Mouse (Mus musculus) lung, adult 18-20 months (tissue): ENCODE results near the gene Kitl.

Experiments
- DNase-seq, 2 experiments: peaks; one replicate each; pipeline ENCODE4 v3.0.0; 2022; ENCODE audit warnings: mixed read lengths in 2 of 2

Kitl gene

GRCm38 (mm10) chr10:100030980-100031516 lies 15.6 kb downstream of the Kitl start:
- DNase-seq, result peak in 1 of 2 experiments; percentile 27

DNA sequence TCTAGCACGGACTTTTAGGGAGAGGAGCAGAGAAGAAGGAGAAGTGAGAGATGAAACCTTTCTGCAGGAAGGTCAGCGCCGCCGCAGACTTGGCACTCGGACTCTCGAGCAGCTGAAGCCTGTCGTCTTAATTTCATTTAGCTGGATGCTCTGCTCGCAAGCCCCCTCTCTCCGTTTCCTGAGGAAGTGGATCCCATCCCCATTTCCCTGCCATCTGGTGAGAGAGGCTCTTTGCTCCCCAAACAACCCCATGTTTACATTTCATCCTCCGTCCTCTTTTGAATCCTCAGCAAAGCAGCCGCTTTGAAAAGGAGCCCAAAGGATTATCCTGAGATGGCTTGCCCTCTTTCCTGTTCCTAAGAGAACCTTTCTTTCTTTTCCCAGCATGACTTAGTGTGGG lies 16.2 kb downstream of the Kitl start:
- peak in 1 of 2 experiments; percentile 32 for DNase-seq

DNA sequence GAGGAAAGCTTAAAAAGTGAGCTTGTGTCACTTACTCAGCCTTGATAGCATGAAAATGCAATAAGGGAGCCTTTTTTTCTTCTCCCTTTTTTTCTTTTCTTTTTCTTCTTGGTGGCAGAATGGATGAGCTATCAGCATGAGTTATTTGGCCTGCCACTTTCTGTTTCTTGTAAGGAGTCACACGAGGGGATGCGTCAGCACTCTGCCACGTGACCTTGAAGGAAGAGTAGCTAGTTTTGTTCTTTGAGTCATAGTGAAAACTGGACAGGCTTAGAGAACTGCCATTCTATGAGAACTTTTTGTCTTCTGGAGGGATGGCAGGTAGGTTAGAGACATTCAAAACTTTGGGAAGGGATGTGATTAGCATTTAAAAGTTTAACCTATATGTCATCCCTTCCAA lies 17.1 kb downstream of the Kitl start:
- peak in 1 of 2 experiments; percentile 30 for DNase-seq

DNA sequence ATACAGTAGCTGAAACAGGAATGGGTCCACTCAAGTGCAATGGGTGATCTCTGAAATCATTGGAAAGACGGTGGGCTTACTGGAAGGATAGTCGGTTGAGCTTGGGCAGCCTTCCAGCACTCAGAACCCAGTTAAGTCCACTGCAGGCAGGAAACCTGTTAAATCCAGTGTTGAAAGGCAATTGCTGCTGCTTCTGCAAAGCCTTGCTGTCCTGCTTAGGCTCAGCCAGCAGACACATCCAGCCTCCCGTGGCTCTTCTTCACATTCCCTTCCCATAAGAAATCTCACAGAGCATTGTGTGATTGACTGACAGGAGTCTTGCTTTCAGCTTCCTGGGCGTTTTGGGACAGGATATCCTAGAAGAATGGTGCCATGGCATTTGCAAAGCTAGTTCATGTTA lies 20.6 kb downstream of the Kitl start:
- DNase-seq, result no peak

- no peak for DNase-seq
Observed at GRCm38 (mm10) chr10:100038342-100038898, 23.0 kb downstream of the Kitl start.

DNA sequence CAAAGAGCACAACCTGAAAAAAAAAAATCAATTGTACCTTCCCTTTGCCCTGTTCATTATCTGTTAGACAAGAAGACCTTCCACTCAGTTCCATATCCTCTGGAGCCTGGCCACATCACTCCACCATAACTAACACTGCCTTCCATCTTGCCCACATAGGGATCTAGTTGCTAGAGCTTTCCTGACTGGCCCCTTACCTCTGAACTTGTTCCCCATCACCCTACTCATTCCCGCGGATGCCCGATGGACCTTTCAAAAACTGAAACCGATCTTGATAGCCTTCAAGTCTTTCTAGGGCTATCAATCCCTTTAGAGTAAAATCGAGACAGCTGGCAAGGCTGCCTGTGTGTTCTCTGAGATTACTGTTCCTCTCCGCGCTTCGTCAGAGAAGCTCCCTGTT lies 23.6 kb downstream of the Kitl start:
- DNase-seq, result no peak

GRCm38 (mm10) chr10:100043748-100044147 lies 28.3 kb downstream of the Kitl start:
- DNase-seq, result no peak

DNA sequence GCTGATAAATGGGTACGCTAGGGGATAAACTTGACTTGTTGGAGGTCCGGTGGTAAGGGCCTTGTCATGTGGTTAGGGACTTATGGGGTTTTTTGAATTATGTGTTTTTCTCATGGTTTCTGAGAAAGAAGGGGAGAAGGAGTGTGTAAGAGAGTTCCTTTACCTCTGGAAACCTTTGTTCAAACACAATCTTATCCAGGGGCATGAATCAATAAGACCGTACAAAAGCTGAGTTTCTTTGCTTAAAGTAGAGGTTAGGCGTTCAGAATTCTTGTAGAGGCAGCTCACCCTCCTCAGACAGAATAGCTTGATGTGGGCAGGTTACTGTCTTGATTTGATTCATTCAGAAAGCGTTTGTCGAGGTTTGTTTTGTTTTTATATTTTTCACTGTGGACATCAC lies 28.7 kb downstream of the Kitl start:
- DNase-seq, result no peak

DNA sequence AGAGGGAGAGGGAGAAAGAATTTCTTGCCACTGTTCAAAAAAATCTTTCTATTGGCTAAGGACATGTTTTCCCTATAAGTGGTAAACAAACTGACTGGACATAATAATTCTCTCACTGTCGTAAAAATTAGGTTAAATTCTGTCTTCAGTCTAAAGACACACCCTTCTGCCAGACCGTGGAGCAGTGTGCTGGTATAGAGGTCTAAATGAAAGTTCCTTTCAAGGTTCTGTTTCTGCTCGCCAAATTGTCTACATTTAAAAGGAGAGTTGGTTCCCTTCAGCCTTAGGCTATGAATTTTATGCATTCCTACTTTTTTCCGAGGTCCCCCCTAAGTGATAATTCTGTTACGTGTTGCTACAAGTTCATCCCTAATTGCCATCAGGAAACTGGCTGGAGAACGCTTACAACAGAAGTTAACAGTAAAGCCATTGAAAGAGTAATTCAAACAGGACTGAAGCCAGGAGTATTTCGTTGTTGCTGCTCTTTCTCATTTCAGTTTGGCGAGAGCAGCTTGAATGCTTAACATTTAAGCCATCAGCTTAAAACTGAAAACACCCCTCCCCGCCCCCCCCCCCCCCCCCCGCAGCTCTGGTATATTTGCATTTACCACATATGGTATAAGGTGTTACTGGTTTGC lies 35.8 kb downstream of the Kitl start:
- DNase-seq, result no peak

GRCm38 (mm10) chr10:100052404-100052803 lies 37.0 kb downstream of the Kitl start:
- DNase-seq, result peak in 1 of 2 experiments; percentile 23

- DNase-seq, result no peak
Observed at GRCm38 (mm10) chr10:100052911-100053310, 37.5 kb downstream of the Kitl start.

GRCm38 (mm10) chr10:100054006-100054405 lies 38.6 kb downstream of the Kitl start:
- DNase-seq, result peak; percentile 59 to 72

DNA sequence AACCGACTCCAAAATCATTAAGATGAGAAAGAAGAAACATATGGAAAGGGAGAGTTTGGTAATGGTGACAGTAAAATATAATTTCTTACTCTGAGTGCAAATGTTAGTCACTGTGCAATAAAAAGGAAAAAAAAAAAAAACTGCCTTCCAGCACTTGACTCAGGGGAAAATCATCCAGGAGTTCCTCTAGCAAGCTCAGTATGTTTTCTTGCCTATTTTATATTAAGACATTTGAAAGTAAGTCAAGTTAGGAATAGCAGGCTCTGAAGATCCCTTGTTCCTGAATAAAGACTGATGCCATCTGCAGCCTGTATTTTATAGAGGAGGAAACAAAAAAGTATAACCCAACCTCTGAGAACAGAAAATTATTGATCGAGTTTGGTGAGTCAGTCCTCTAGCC lies 39.7 kb downstream of the Kitl start:
- no peak for DNase-seq

- DNase-seq, result peak in 1 of 2 experiments; percentile 45
Observed at GRCm38 (mm10) chr10:100057106-100057623, 41.7 kb downstream of the Kitl start.

DNA sequence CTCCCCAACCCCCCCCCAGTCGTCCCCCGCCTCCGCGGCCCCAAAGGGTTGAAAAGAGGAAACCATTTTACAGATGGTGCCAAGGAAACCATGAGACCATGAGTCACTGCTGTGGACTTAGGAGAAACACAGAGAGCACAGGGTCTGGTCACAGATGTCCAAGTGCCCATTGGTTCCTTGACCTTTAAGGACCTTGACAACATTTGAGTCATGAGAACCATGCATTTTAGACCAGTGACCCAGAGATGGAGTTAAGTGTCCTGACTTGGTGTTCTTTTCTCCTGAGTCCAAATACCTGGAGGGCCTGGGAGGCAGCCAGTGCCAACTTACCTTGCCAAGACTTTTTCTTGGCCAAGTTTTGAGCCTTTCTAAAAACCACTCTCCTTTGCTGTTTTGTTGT lies 43.9 kb downstream of the Kitl start:
- peak in 1 of 2 experiments; percentile 35 for DNase-seq

DNA sequence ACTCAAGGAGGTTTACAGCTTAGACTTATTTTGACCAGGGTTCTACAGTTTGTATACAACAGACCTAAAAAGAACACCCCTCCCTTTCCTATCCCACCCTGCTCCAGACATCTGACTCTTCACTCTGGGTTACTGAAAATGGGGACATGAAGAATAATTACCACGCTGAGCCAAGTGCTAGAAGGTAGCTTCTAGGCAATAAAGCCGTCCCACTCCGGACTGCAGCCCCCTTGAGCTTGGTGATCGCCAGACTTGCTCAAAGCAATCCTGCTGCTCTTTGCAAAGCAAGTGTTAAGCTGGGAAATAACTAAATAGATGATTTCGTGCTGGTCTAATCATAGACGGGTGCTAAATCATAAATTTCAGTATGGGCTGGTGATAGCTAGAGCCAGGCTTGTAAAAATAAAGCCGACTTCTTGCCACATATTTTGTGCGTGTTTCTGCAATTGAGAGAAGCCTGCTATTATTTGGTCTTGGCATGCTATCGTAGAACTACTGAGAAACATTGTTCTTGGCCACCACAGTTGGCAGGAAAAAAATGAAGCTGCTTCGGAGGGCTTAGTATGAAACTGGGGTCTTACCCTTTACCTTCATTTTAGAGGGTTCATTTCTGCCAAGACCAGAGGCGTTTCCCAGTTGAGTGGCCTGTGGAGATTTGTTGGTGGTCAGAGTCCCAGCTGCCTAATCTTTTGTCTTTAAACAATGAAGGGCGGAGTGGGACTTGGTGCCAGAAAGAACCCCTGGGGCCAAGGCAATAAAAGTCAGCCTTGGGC lies 50.3 kb downstream of the Kitl start:
- DNase-seq, result peak in 1 of 2 experiments; percentile 34

DNA sequence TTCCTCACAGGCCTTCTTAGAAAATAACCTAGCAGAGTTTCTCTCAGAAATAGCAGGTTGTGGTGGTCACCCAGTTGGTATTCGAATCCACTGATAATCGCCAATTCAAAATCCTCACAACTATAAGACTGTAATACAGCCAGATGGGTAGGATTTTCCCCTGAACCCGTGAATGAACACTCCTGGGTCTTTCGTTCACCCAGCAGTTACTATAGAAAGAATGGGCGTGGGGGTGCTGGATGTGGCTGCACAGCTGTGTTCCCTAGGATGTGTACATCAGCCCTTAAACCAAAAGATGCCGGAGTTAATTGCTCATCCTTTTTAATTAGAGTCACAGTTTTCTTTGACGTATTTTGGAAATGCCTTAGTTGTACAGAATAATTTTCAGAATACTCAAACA lies 50.9 kb downstream of the Kitl start:
- no peak for DNase-seq

- DNase-seq, result no peak
Observed at GRCm38 (mm10) chr10:100072641-100073040, 57.2 kb downstream of the Kitl start.

DNA sequence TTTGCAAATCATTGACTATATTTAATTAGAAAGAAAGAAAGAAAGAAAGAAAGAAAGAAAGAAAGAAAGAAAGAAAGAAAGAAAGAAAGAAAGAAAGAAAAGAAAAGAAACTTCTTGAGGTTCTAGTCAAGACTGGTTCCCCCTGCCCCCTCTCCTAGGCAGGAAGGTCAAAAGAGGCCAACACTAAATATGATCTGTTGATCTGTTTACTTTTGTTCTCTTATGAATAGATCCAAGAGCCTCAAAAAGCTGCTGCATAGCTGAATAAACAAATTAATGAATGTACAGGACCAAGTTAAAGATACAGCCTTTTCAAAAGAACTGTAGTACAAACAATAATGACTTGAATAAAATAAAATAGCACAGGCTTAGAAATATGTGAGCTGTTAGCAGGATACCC lies 57.7 kb downstream of the Kitl start:
- DNase-seq, result no peak

GRCm38 (mm10) chr10:100101115-100101514 lies 85.7 kb downstream of the Kitl start:
- no peak for DNase-seq

DNA sequence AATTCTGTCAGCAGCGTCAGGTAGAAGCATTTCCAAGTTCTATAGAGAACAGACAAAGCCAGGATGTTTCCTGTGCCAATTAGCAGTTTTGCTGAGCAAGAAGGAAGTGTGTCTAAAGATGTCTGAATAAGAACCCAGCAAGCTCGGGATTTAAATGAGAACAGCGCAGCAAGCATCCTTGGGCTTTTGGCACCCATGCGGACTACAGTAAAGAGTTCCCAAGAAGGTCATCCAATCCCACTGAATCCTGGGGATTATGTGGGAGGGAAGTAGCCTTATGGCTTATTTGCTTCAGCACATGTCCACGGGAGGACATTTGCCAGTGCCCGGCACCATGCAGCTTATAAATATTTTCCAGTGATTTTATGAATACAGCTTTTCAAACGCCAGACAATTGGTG lies 95.8 kb downstream of the Kitl start:
- no peak for DNase-seq

- no peak for DNase-seq
Observed at GRCm38 (mm10) chr10:100115570-100115969, 100.1 kb downstream of the Kitl start.

GRCm38 (mm10) chr10:100124452-100124851 lies 109.0 kb downstream of the Kitl start:
- no peak for DNase-seq
